Mouse (Mus musculus) forebrain, embryonic 13.5 days (tissue): Measurements from ENCODE around the gene Vmn2r36. TPM values are rescaled to one million over a fixed set of nuclear protein-coding genes. Genes with fewer than 3 reads are reported as not detected.
"Not testable (repeated sequence)": the region's sequence is repeated elsewhere in the genome, so short reads cannot be mapped to it uniquely, and the experiment has no call there.

Experiments used
- ATAC-seq: fragments of 200-750 bp; cut with Nextera tagmentation; 2 replicates; pipeline ENCODE4 v1.8.0; 2017
- H3K27ac ChIP-seq: fragments of 300-500 bp; sonication (generic); 2 replicates; pipeline ENCODE4 v1.5.1; 2015; ENCODE audit warnings: inconsistent platforms, mild to moderate bottlenecking, moderate library complexity
- H3K27me3 ChIP-seq: fragments of 300-500 bp; sonication (generic); 2 replicates; pipeline ENCODE4 v1.6.1; 2015; ENCODE audit warnings: mild to moderate bottlenecking, inconsistent platforms
- H3K36me3 ChIP-seq: fragments of 300-500 bp; sonication (generic); 2 replicates; pipeline ENCODE4 v1.6.1; 2015; ENCODE audit warnings: mild to moderate bottlenecking, inconsistent platforms; ENCODE audit not compliant: poor library complexity, severe bottlenecking
- H3K4me1 ChIP-seq: fragments of 300-500 bp; sonication (generic); 2 replicates; pipeline ENCODE4 v1.6.1; 2015; ENCODE audit warnings: inconsistent platforms
- H3K4me2 ChIP-seq: fragments of 300-500 bp; sonication (generic); 2 replicates; pipeline ENCODE4 v1.6.1; 2015; ENCODE audit warnings: inconsistent platforms, mild to moderate bottlenecking, moderate library complexity
- H3K4me3 ChIP-seq: fragments of 300-500 bp; sonication (generic); 2 replicates; pipeline ENCODE4 v1.5.1; 2015; ENCODE audit warnings: mild to moderate bottlenecking, inconsistent platforms
- H3K9ac ChIP-seq: fragments of 300-500 bp; sonication (generic); 2 replicates; pipeline ENCODE4 v1.6.1; 2015; ENCODE audit warnings: mild to moderate bottlenecking, inconsistent platforms
- H3K9me3 ChIP-seq: fragments of 300-500 bp; sonication (generic); replicated peaks from 2 replicates; pipeline ENCODE4 v1.6.1; 2016; ENCODE audit warnings: inconsistent platforms
- WGBS: fragments of 180-500 bp; shearing (Covaris S2); methylation state at CpG from one replicate; pipeline ENCODE4 v1.1.7; 2015; 5-methylcytosine and 5-hydroxymethylcytosine counted together
- polyA plus RNA-seq: library from polyadenylated mRNA; unstranded; fragments of >200 nt; fragmentation: Nextera tagmentation; extraction: Ambion mirVana; gene quantifications from 2 replicates; pipeline ENCODE4 v1.2.1, GENCODE M21; 2015

The Vmn2r36 gene
- polyA plus RNA-seq = not detected in 2 replicates

GRCm38 (mm10) chr7:7902395-7902794 is at the start of gene Vmn2r36:
TSS of gene Vmn2r36 (minus strand) at chr7:7902495.
- H3K36me3 ChIP-seq, H3K4me3 ChIP-seq, H3K9ac ChIP-seq, H3K27me3 ChIP-seq, H3K27ac ChIP-seq, H3K4me1 ChIP-seq, H3K4me2 ChIP-seq, H3K9me3 ChIP-seq, ATAC-seq: not testable (repeated sequence)
- no CpG with 5 or more reads among the region's 1 CpGs for WGBS

Other genes with a start within 250 kb of the Vmn2r36 start
- gene Vmn2r34, start 213.0 kb downstream of the Vmn2r36 start, polyA plus RNA-seq = not detected in 2 replicates
- gene Vmn2r35, start 82.6 kb downstream of the Vmn2r36 start, polyA plus RNA-seq = not detected in 2 replicates